Mouse (Mus musculus): ENCODE measurements at regions not wholly inside any gene's neighbourhood (a gene's known extent, or its start where the extent isn't known, plus 50 kb on each side); places are given as distances from the start of the nearest gene placed in this dataset.

- DNase-seq (ENCODE audit: low read depth, low spot score), result no peak
- Histone ChIP-seq H3K36me3 (ENCODE audit: control insufficient read depth, insufficient read depth, low read length, poor library complexity, severe bottlenecking) (no peaks in the 10 kb centered on the region), H3K27me3 (ENCODE audit: control insufficient read depth, insufficient read depth, low read length, poor library complexity, severe bottlenecking) (no peaks in the 10 kb centered on the region)
These were observed 2166.8 kb upstream of the Lrrc6 start for GRCm38 (mm10) chr15:68667462-68667861.

- no peak for DNase-seq (ENCODE audit: low read depth, low spot score)
- H3K36me3 ChIP-seq (ENCODE audit: control insufficient read depth, insufficient read depth, low read length, poor library complexity, severe bottlenecking), result no peaks in the 10 kb centered on the region
- no peaks in the 10 kb centered on the region for H3K27me3 ChIP-seq (ENCODE audit: control insufficient read depth, insufficient read depth, low read length, poor library complexity, severe bottlenecking)
These were observed 2164.6 kb upstream of the Lrrc6 start for GRCm38 (mm10) chr15:68665331-68665730.

DNA sequence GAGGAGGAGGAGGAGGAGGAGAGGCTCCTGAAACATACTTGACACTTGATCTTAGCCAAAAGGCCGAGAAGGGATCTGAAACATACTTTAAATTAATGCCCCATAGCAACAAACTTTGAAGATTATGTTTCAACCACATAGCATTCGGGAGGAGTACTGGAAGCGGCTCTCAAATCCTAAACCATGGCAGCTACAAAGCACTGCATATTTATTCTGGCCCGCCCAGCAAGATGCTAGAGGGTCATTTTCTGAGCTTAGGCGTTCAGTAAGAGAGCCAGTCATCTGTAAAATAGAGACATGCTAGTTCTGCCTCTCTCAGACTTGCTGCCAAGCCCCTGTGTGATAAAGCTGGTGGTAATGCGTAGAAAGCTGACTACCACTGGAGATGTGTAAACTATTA is 2156.0 kb upstream of the Lrrc6 start:
- Histone ChIP-seq H3K27me3 (ENCODE audit: control insufficient read depth, insufficient read depth, low read length, poor library complexity, severe bottlenecking) (no peaks in the 10 kb centered on the region), H3K36me3 (ENCODE audit: control insufficient read depth, insufficient read depth, low read length, poor library complexity, severe bottlenecking) (no peaks in the 10 kb centered on the region)
- no peak for DNase-seq (ENCODE audit: low read depth, low spot score)

DNA sequence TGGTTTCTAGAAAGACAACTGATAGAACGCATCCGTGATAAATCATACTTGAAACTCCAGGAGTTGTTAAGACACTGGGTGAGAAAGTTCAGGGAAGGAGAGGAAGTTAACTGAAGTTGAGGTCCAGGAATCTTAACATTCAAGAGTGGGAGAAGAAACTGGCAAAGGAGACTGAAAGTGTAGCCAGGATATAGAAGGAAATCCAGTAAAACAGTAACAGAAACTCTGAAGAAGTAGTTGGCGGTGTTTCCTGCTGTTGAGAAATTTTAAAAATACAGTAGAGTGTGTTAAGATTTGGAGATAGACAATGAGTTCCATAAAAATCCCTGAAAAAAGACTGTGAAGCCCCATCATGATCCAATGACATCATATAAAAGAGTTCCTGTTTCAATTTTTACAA is 2154.3 kb upstream of the Lrrc6 start:
- DNase-seq (ENCODE audit: low read depth, low spot score), result no peak
- no peaks in the 10 kb centered on the region for H3K27me3 ChIP-seq (ENCODE audit: control insufficient read depth, insufficient read depth, low read length, poor library complexity, severe bottlenecking)
- H3K36me3 ChIP-seq (ENCODE audit: control insufficient read depth, insufficient read depth, low read length, poor library complexity, severe bottlenecking), result no peaks in the 10 kb centered on the region

GRCm38 (mm10) chr15:68650609-68651008 is 2149.9 kb upstream of the Lrrc6 start:
- Histone ChIP-seq H3K36me3 (ENCODE audit: control insufficient read depth, insufficient read depth, low read length, poor library complexity, severe bottlenecking) (no peaks in the 10 kb centered on the region), H3K27me3 (ENCODE audit: control insufficient read depth, insufficient read depth, low read length, poor library complexity, severe bottlenecking) (no peaks in the 10 kb centered on the region)
- no peak for DNase-seq (ENCODE audit: low read depth, low spot score)

GRCm38 (mm10) chr15:68650033-68650432 is 2149.3 kb upstream of the Lrrc6 start:
- no peaks in the 10 kb centered on the region for H3K36me3 ChIP-seq (ENCODE audit: control insufficient read depth, insufficient read depth, low read length, poor library complexity, severe bottlenecking)
- DNase-seq (ENCODE audit: low read depth, low spot score), result no peak

GRCm38 (mm10) chr15:68646865-68647264 is 2146.2 kb upstream of the Lrrc6 start:
- no peak for DNase-seq (ENCODE audit: low read depth, low spot score)
- Histone ChIP-seq H3K27me3 (ENCODE audit: control insufficient read depth, insufficient read depth, low read length, poor library complexity, severe bottlenecking) (no peaks in the 10 kb centered on the region), H3K36me3 (ENCODE audit: control insufficient read depth, insufficient read depth, low read length, poor library complexity, severe bottlenecking) (no peaks in the 10 kb centered on the region)

More at GRCm38 (mm10) chr15:68650033-68650432, 2149.3 kb upstream of the Lrrc6 start:
- no peaks in the 10 kb centered on the region for H3K27me3 ChIP-seq (ENCODE audit: control insufficient read depth, insufficient read depth, low read length, poor library complexity, severe bottlenecking)

- no peak for DNase-seq (ENCODE audit: low read depth, low spot score)
- H3K27me3 ChIP-seq (ENCODE audit: control insufficient read depth, insufficient read depth, low read length, poor library complexity, severe bottlenecking), result no peaks in the 10 kb centered on the region
- H3K36me3 ChIP-seq (ENCODE audit: control insufficient read depth, insufficient read depth, low read length, poor library complexity, severe bottlenecking), result no peaks in the 10 kb centered on the region
These were observed 2144.2 kb upstream of the Lrrc6 start for GRCm38 (mm10) chr15:68644862-68645261.

GRCm38 (mm10) chr15:68635633-68636032 is 2134.9 kb upstream of the Lrrc6 start:
- H3K36me3 ChIP-seq (ENCODE audit: control insufficient read depth, insufficient read depth, low read length, poor library complexity, severe bottlenecking), result no peaks in the 10 kb centered on the region
- no peak for DNase-seq (ENCODE audit: low read depth, low spot score)
- H3K27me3 ChIP-seq (ENCODE audit: control insufficient read depth, insufficient read depth, low read length, poor library complexity, severe bottlenecking), result no peaks in the 10 kb centered on the region

DNA sequence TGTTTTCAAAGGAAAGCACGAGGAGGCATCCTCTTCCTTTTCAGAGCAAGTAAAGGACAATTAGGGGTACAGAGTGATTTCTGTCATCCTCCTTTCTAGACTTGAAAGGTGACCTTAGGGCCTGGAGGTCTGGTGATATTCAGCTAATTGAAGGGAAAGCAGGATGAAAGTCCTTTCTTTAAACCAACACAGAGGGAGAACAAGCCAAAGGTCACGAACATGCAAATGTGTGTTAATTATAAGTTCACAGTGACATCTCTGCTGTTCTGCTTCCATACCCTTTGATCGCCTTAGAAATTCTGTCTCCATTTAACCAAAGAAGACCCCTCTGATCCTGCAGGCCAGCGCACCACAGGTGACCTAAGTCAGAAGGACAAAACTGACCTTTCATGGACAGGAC is 2126.3 kb upstream of the Lrrc6 start:
- DNase-seq (ENCODE audit: low read depth, low spot score), result no peak

GRCm38 (mm10) chr15:68624831-68625230 is 2124.1 kb upstream of the Lrrc6 start:
- DNase-seq (ENCODE audit: low read depth, low spot score), result no peak
- Histone ChIP-seq H3K36me3 (ENCODE audit: control insufficient read depth, insufficient read depth, low read length, poor library complexity, severe bottlenecking) (no peaks in the 10 kb centered on the region), H3K27me3 (ENCODE audit: control insufficient read depth, insufficient read depth, low read length, poor library complexity, severe bottlenecking) (no peaks in the 10 kb centered on the region)

More for the DNA sequence above, 2126.3 kb upstream of the Lrrc6 start:
- Histone ChIP-seq H3K27me3 (ENCODE audit: control insufficient read depth, insufficient read depth, low read length, poor library complexity, severe bottlenecking) (no peaks in the 10 kb centered on the region), H3K36me3 (ENCODE audit: control insufficient read depth, insufficient read depth, low read length, poor library complexity, severe bottlenecking) (no peaks in the 10 kb centered on the region)

DNA sequence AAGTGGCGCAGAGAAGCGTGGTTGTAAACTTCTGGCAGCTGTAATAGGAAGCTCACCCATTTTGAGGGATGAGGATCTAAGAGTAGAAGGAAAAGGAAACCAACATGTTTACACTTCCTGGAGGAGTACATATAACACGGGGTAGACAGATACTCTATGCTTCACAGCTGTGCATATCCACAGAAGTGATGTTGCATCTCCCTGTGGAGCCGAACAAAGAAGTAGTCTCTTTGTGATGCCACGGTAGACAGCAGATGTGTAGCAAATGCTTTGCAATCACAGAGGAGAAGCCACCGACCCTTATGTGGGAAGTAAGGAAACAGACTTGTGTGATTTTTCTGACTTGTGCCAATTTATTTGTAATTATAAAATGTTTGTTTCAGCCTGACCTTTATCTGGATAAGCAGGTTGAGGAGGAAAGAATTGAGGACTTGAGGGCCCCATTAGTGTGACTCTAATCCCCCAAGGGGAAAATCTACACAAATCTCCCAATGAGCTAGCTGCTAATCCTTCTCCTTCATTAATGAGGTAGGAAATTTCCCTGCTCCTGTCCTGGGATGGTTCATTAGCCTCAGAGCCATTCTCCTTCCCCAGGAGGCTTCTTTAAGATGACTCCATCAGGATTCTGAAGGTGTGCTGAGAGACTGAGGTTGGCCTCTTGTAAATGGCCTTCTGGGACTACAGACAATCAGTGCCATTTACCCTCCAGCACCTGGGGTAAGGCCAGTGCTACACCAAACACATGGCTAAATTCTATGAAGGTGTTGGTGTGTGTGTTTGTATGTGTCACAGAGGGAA is 2119.9 kb upstream of the Lrrc6 start:
- DNase-seq (ENCODE audit: low read depth, low spot score), result no peak
- Histone ChIP-seq H3K27me3 (ENCODE audit: control insufficient read depth, insufficient read depth, low read length, poor library complexity, severe bottlenecking) (no peaks in the 10 kb centered on the region), H3K36me3 (ENCODE audit: control insufficient read depth, insufficient read depth, low read length, poor library complexity, severe bottlenecking) (no peaks in the 10 kb centered on the region)

DNA sequence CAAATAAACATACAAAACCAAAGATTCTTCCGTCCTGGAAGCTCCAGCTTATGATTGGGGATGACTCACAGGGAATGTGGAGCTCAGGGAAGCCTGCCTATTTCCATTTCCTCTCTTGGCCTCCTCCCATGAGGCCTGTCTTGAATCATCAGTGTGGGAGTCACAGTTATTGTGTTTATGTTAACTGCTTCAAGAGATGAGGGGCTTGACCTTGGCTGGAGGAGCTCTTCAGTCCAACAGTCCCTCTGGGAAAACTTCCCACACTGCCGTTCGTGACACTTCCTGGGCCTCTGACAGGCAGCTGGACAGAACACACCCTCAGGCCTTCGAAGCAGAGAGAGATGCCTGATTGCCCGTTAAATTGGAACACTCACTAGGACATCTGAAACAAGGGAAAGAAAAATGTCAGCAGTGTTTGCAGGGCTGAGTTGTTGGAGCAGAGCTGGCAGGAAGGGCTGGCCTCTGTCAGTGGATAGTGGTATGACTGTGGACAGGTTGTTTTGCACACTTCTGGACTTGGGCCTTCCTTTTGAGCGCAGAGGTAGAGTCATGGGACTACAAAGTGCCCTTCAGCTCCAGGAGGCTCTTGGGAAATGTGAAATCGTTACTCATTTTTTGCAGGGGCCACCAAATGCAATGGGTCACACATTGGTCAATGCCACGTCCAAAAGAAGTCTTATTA is 2105.5 kb upstream of the Lrrc6 start:
- Histone ChIP-seq H3K36me3 (ENCODE audit: control insufficient read depth, insufficient read depth, low read length, poor library complexity, severe bottlenecking) (no peaks in the 10 kb centered on the region), H3K27me3 (ENCODE audit: control insufficient read depth, insufficient read depth, low read length, poor library complexity, severe bottlenecking) (no peaks in the 10 kb centered on the region)
- no peak for DNase-seq (ENCODE audit: low read depth, low spot score)

GRCm38 (mm10) chr15:68605478-68605877 is 2104.8 kb upstream of the Lrrc6 start:
- no peak for DNase-seq (ENCODE audit: low read depth, low spot score)

GRCm38 (mm10) chr15:68582177-68582576 is 2081.5 kb upstream of the Lrrc6 start:
- no peaks in the 10 kb centered on the region for H3K36me3 ChIP-seq (ENCODE audit: control insufficient read depth, insufficient read depth, low read length, poor library complexity, severe bottlenecking)
- H3K27me3 ChIP-seq (ENCODE audit: control insufficient read depth, insufficient read depth, low read length, poor library complexity, severe bottlenecking), result no peaks in the 10 kb centered on the region
- DNase-seq (ENCODE audit: low read depth, low spot score), result no peak

More at GRCm38 (mm10) chr15:68605478-68605877, 2104.8 kb upstream of the Lrrc6 start:
- no peaks in the 10 kb centered on the region for H3K27me3 ChIP-seq (ENCODE audit: control insufficient read depth, insufficient read depth, low read length, poor library complexity, severe bottlenecking)
- no peaks in the 10 kb centered on the region for H3K36me3 ChIP-seq (ENCODE audit: control insufficient read depth, insufficient read depth, low read length, poor library complexity, severe bottlenecking)
